Mouse (Mus musculus): ENCODE measurements around the gene Csrnp3.
A peak's percentile ranks its signal among the peaks of the same experiment; 100 is the strongest.

Gene Csrnp3

GRCm38 (mm10) chr2:65870919-65871582 lies 25.5 kb downstream of the Csrnp3 start:
- peak; percentile 35 for DNase-seq (ENCODE audit: low spot score)

GRCm38 (mm10) chr2:65891590-65891989 lies 46.0 kb downstream of the Csrnp3 start:
- DNase-seq (ENCODE audit: low spot score) = no peak

- DNase-seq (ENCODE audit: low spot score) = no peak
Observed at GRCm38 (mm10) chr2:65893241-65893640, 47.7 kb downstream of the Csrnp3 start.

- DNase-seq (ENCODE audit: low spot score) = no peak
Observed at GRCm38 (mm10) chr2:65894299-65894698, 48.7 kb downstream of the Csrnp3 start.

- DNase-seq (ENCODE audit: low spot score) = no peak
Observed at GRCm38 (mm10) chr2:65896542-65896941, 51.0 kb downstream of the Csrnp3 start.

GRCm38 (mm10) chr2:65897084-65897483 lies 51.5 kb downstream of the Csrnp3 start:
- DNase-seq (ENCODE audit: low spot score) = no peak

- no peak for DNase-seq (ENCODE audit: low spot score)
Observed at GRCm38 (mm10) chr2:65899478-65899877, 53.9 kb downstream of the Csrnp3 start.

GRCm38 (mm10) chr2:65908526-65908925 lies 63.0 kb downstream of the Csrnp3 start:
- no peak for DNase-seq (ENCODE audit: low spot score)

GRCm38 (mm10) chr2:65909724-65910521 lies 64.4 kb downstream of the Csrnp3 start:
- DNase-seq (ENCODE audit: low spot score) = no peak

GRCm38 (mm10) chr2:65915994-65916393 lies 70.4 kb downstream of the Csrnp3 start:
- DNase-seq (ENCODE audit: low spot score) = no peak

GRCm38 (mm10) chr2:65920651-65921412 lies 75.3 kb downstream of the Csrnp3 start:
- DNase-seq (ENCODE audit: low spot score) = no peak

GRCm38 (mm10) chr2:65925363-65925941 lies 79.9 kb downstream of the Csrnp3 start:
- DNase-seq (ENCODE audit: low spot score) = no peak

GRCm38 (mm10) chr2:65926935-65927708 lies 81.6 kb downstream of the Csrnp3 start:
- DNase-seq (ENCODE audit: low spot score) = no peak

- DNase-seq (ENCODE audit: low spot score) = no peak
Observed at GRCm38 (mm10) chr2:65929286-65929685, 83.7 kb downstream of the Csrnp3 start.

- DNase-seq (ENCODE audit: low spot score) = no peak
Observed at GRCm38 (mm10) chr2:65929927-65930326, 84.4 kb downstream of the Csrnp3 start.

- no peak for DNase-seq (ENCODE audit: low spot score)
Observed at GRCm38 (mm10) chr2:65931313-65931712, 85.7 kb downstream of the Csrnp3 start.

GRCm38 (mm10) chr2:65931841-65932311 lies 86.3 kb downstream of the Csrnp3 start:
- peak; percentile 50 for DNase-seq (ENCODE audit: low spot score)

GRCm38 (mm10) chr2:65934099-65934498 lies 88.5 kb downstream of the Csrnp3 start:
- no peak for DNase-seq (ENCODE audit: low spot score)

GRCm38 (mm10) chr2:65938900-65939299 lies 93.3 kb downstream of the Csrnp3 start:
- DNase-seq (ENCODE audit: low spot score) = no peak

- DNase-seq (ENCODE audit: low spot score) = no peak
Observed at GRCm38 (mm10) chr2:65940351-65940750, 94.8 kb downstream of the Csrnp3 start.

- no peak for DNase-seq (ENCODE audit: low spot score)
Observed at GRCm38 (mm10) chr2:65942346-65942745, 96.8 kb downstream of the Csrnp3 start.

Measured in testis, postnatal 14 days (tissue).